In the genomic region with DNA sequence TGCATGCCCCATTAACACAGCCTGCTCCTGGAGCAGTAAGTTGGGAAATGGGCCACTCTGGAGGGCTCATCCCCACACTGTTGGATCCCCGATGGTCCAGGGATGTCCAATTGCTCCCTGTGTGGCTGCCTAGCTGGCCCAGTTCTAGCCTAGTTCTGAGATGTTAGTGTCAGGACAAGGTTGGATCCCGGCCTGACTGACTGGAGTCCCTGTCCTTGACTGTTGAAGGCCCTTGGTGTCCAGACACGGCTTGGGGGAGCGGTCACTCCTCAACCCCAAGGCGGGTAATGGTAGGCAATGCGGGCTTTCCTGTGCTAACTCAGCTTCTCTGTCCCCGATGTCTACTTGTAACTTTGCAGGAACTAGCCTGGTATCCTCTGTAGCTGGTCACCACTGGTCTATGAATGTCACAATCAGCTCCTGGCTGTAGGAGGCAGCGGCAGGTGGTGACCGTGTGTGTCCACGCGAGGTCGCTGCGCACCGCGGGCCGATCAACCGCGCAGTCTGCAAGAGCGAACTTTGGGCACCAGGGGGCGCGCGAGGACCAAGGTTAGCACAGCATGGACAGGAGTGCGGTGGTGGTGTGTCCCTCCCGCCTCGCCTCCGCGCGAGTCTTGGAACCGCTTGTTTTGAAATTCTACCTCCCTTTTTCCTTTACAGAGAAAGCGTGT, we compare ENCODE assay signal across 7 mouse cellular contexts. TPM values are rescaled to one million over a fixed set of nuclear protein-coding genes. Genes with fewer than 3 reads are reported as not detected.
DNase-seq lines count a peak whose midpoint lies in the region; ATAC-seq and TF ChIP-seq lines count a peak whose summit lies in the region.

No protein-coding gene starts in this region.

- no peak overlapping the region for H3K27ac ChIP-seq in embryonic facial prominence, embryonic 11.5 days (replicated peaks; ENCODE audit: low read depth, low read length)
- peak overlapping the region; percentile 26; the same call in 1 of the 2 replicates for H3K27ac ChIP-seq in limb, embryonic 10.5 days
- H3K27ac ChIP-seq in midbrain, embryonic 13.5 days = no peak overlapping the region
- no peak overlapping the region for H3K27ac ChIP-seq in small intestine, adult 2 months (ENCODE audit: insufficient read depth, low read depth, low read length)

- DNase-seq in adrenal gland, postnatal 14 days = peak; percentile 97
- peak; percentile 94 for DNase-seq in embryonic facial prominence, embryonic 11.5 days (ENCODE audit: low spot score)
- DNase-seq in heart, adult 18-20 months = peak; percentile 88 to 99
- DNase-seq in kidney, adult 18-20 months = peak; percentile 95
- DNase-seq in limb, embryonic 10.5 days (ENCODE audit: low spot score) = peak; percentile 100

- no peak for TF ChIP-seq POLR2A in small intestine, adult 2 months (IDR thresholded peaks at IDR 0.05; ENCODE audit: low read depth, low read length)

- no peaks in the 10 kb centered on the region for H3K9me3 ChIP-seq in embryonic facial prominence, embryonic 11.5 days (replicated peaks; ENCODE audit: control insufficient read depth, low read length)
- H3K9me3 ChIP-seq in limb, embryonic 10.5 days (replicated peaks) = no peaks in the 10 kb centered on the region
- no peaks in the 10 kb centered on the region for H3K9me3 ChIP-seq in midbrain, embryonic 13.5 days

- H3K4me3 ChIP-seq in embryonic facial prominence, embryonic 11.5 days (ENCODE audit: low read depth, low read length) = no peak overlapping the region
- peak overlapping the region; percentile 38 for H3K4me3 ChIP-seq in limb, embryonic 10.5 days
- H3K4me3 ChIP-seq in midbrain, embryonic 13.5 days (replicated peaks) = peak overlapping the region; percentile 28
- H3K4me3 ChIP-seq in small intestine, adult 2 months (ENCODE audit: low read depth, low read length) = no peak overlapping the region

- 14% methylated on average over 30 of the region's 30 CpGs for WGBS in embryonic facial prominence, embryonic 11.5 days
- 14% methylated on average over 30 of the region's 30 CpGs for WGBS in limb, embryonic 10.5 days
- 13% methylated on average over 30 of the region's 30 CpGs for WGBS in midbrain, embryonic 13.5 days
- WGBS in small intestine, adult 2 months = 14% methylated on average over 30 of the region's 30 CpGs

- no peaks in the 10 kb centered on the region for H3K27me3 ChIP-seq in embryonic facial prominence, embryonic 11.5 days (ENCODE audit: control insufficient read depth, insufficient read depth, low read length)
- H3K27me3 ChIP-seq in limb, embryonic 10.5 days (ENCODE audit: low read depth, poor library complexity, severe bottlenecking) = peaks cover 18% of the 10 kb centered on the region
- 0 out of 2 replicates have a peak, but pooled peaks cover 3% of the 10 kb centered on the region for H3K27me3 ChIP-seq in midbrain, embryonic 13.5 days
- H3K27me3 ChIP-seq in small intestine, adult 2 months (ENCODE audit: control insufficient read depth, insufficient read depth, low read length) = peaks cover 2% of the 10 kb centered on the region; the same call in 1 of the 2 replicates

- TF ChIP-seq CTCF in small intestine, adult 2 months (IDR thresholded peaks at IDR 0.05; ENCODE audit: extremely low read depth, insufficient read length, insufficient replicate concordance, low read depth, low read length) = peak; percentile 100

- no peak overlapping the region for H3K9ac ChIP-seq in embryonic facial prominence, embryonic 11.5 days (replicated peaks; ENCODE audit: low read length)
- H3K9ac ChIP-seq in midbrain, embryonic 13.5 days (replicated peaks) = no peak overlapping the region; the same call in 1 of the 2 replicates

- no peaks in the 10 kb centered on the region for H3K36me3 ChIP-seq in embryonic facial prominence, embryonic 11.5 days (replicated peaks; ENCODE audit: control insufficient read depth, insufficient read depth, low read depth, low read length)
- no peaks in the 10 kb centered on the region for H3K36me3 ChIP-seq in limb, embryonic 10.5 days
- no peaks in the 10 kb centered on the region for H3K36me3 ChIP-seq in midbrain, embryonic 13.5 days
- H3K36me3 ChIP-seq in small intestine, adult 2 months (ENCODE audit: control insufficient read depth, insufficient read depth, low read length) = no peaks in the 10 kb centered on the region

- peak overlapping the region; percentile 25 for H3K4me2 ChIP-seq in embryonic facial prominence, embryonic 11.5 days (ENCODE audit: low read depth, low read length)
- H3K4me2 ChIP-seq in midbrain, embryonic 13.5 days (replicated peaks) = peak overlapping the region; percentile 54

- H3K4me1 ChIP-seq in embryonic facial prominence, embryonic 11.5 days (ENCODE audit: control insufficient read depth, insufficient read depth, low read length) = no peaks in the 10 kb centered on the region
- peaks cover 8% of the 10 kb centered on the region; the same call in 1 of the 2 replicates for H3K4me1 ChIP-seq in limb, embryonic 10.5 days
- peaks cover 4% of the 10 kb centered on the region; the same call in 1 of the 2 replicates for H3K4me1 ChIP-seq in midbrain, embryonic 13.5 days (replicated peaks)
- H3K4me1 ChIP-seq in small intestine, adult 2 months (ENCODE audit: control insufficient read depth, insufficient read depth, insufficient read length, low read length) = no peaks in the 10 kb centered on the region

- peak; percentile 92 for ATAC-seq in embryonic facial prominence, embryonic 11.5 days (replicated peaks; ENCODE audit: insufficient number of reproducible peaks, low FRiP score, low TSS enrichment, low read depth)
- peak; percentile 93 for ATAC-seq in midbrain, embryonic 13.5 days

RNA-seq across cellular contexts. Expression of a gene that starts 40.7 kb away (rescaled TPM):
- total RNA-seq in adrenal gland, postnatal 14 days (2021) = 120 and 124 TPM in 2 replicates
- polyA plus RNA-seq in embryonic facial prominence, embryonic 11.5 days (2014; fragmentation: Nextera tagmentation; extraction: Ambion mirVana) = 328 and 351 TPM in 2 replicates
- 100 to 1,000 TPM; 136 to 144 TPM for total RNA-seq in heart, adult 18-20 months (2021)
- polyA plus RNA-seq in limb, embryonic 10.5 days (2016; fragmentation: Nextera tagmentation; extraction: Ambion mirVana) = 286 and 318 TPM in 2 replicates
- polyA plus RNA-seq in midbrain, embryonic 13.5 days (2015; fragmentation: Nextera tagmentation; extraction: Ambion mirVana) = 277 TPM in 2 replicates
- polyA plus RNA-seq in small intestine, adult 2 months (2012; rRNA removed) = 7.4 and 24.5 TPM in 2 replicates

Comparison
In these comparisons a context has a peak if more than half of its experiments do, and no peak if none do; other contexts are left out.
1. H3K4me3 ChIP-seq: peak in limb, embryonic 10.5 days (single experiment) and midbrain, embryonic 13.5 days (single experiment); none in embryonic facial prominence, embryonic 11.5 days (single experiment) and small intestine, adult 2 months (single experiment).
2. RNA of a gene that starts 40.7 kb away (polyA plus RNA-seq): 328 to 351 TPM in embryonic facial prominence, embryonic 11.5 days, 286 to 318 TPM in limb, embryonic 10.5 days and 277 TPM in midbrain, embryonic 13.5 days; 7.4 to 24.5 TPM in small intestine, adult 2 months; every median in the first group is over 10 times any median in the second.
3. Peak in every context shown above with its lines, with median percentiles within 50 percentile points of each other: DNase-seq.